Mouse (Mus musculus) forebrain, postnatal 0 days (tissue): ENCODE measurements around the gene Uhrf1. TPM values are rescaled to one million over a fixed set of nuclear protein-coding genes. Genes with fewer than 3 reads are reported as not detected.

ENCODE experiments used
- ATAC-seq: fragments of 200-750 bp; cut with Nextera tagmentation; 2 replicates; pipeline ENCODE4 v1.8.0; 2017; ENCODE audit warnings: mild to moderate bottlenecking, moderate library complexity
- DNase-seq: peaks from one replicate; pipeline ENCODE4 v3.0.0-alpha.2; 2015
- H3K27ac ChIP-seq: fragments of 300-500 bp; sonication (generic); 2 replicates; pipeline ENCODE4 v1.5.1; 2014; ENCODE audit warnings: low read depth, mild to moderate bottlenecking, antibody characterized with exemption, low read length, moderate library complexity, mixed read lengths
- H3K27me3 ChIP-seq: fragments of 300-500 bp; sonication (generic); 2 replicates; pipeline ENCODE4 v1.6.1; 2014; ENCODE audit warnings: mild to moderate bottlenecking, low read length, mixed read lengths; ENCODE audit not compliant: insufficient read depth
- H3K36me3 ChIP-seq: fragments of 300-500 bp; sonication (generic); 2 replicates; pipeline ENCODE4 v1.6.1; 2014; ENCODE audit warnings: mild to moderate bottlenecking, moderate library complexity; ENCODE audit not compliant: insufficient read depth
- H3K4me1 ChIP-seq: fragments of 300-500 bp; sonication (generic); 2 replicates; pipeline ENCODE4 v1.6.1; 2014; ENCODE audit warnings: antibody characterized with exemption; ENCODE audit not compliant: insufficient read depth
- H3K4me2 ChIP-seq: fragments of 300-500 bp; sonication (generic); 2 replicates; pipeline ENCODE4 v1.6.1; 2014; ENCODE audit warnings: low read depth, mild to moderate bottlenecking, moderate library complexity
- H3K4me3 ChIP-seq: fragments of 300-500 bp; sonication (generic); 2 replicates; pipeline ENCODE4 v1.5.1; 2014; ENCODE audit warnings: low read depth, low read length, mixed read lengths
- H3K9ac ChIP-seq: fragments of 300-500 bp; sonication (generic); 2 replicates; pipeline ENCODE4 v1.6.1; 2014; ENCODE audit warnings: mild to moderate bottlenecking
- H3K9me3 ChIP-seq: fragments of 300-500 bp; sonication (generic); 2 replicates; pipeline ENCODE4 v1.6.1; 2016; ENCODE audit warnings: low read length
- CTCF ChIP-seq: sonication (generic); IDR thresholded peaks from 2 replicates; pipeline ENCODE4 v1.5.1; 2016; ENCODE audit warnings: antibody characterized with exemption, control low read depth, low read depth
- WGBS: fragments of 180-500 bp; shearing (Covaris S2); extraction: QIAGEN DNeasy Blood & Tissue Kit; methylation state at CpG from one replicate; pipeline ENCODE4 v1.1.7; 2014; 5-methylcytosine and 5-hydroxymethylcytosine counted together
- polyA plus RNA-seq: library from polyadenylated mRNA; unstranded; fragments of >200 nt; fragmentation: Nextera tagmentation; extraction: Ambion mirVana; gene quantifications from 2 replicates; pipeline ENCODE4 v1.2.1, GENCODE M21; 2015
- total RNA-seq: library from RNA; depleted of rRNA; stranded (reverse); fragments of >200 nt; gene quantifications from 2 replicates; pipeline ENCODE4 v1.2.3, GENCODE M21; 2014

Gene Uhrf1
- total and polyA plus RNA-seq, 2 experiments from 2014 or later, result 9.9 to 11.6 TPM

GRCm38 (mm10) chr17:56285995-56286394, 17.1 kb upstream of the Uhrf1 start:
- WGBS, result 94% methylated on average over 11 of the region's 11 CpGs
- DNase-seq, result no peak
- Histone ChIP-seq H3K4me1 (0 out of 2 replicates have a peak, but pooled peaks cover 5% of the 10 kb centered on the region), H3K9me3 (no peaks in the 10 kb centered on the region), H3K9ac (no peak overlapping the region), H3K4me2 (no peak overlapping the region), H3K36me3 (no peaks in the 10 kb centered on the region), H3K27ac (no peak overlapping the region), H3K4me3 (no peak overlapping the region), H3K27me3 (no peaks in the 10 kb centered on the region)
- no peak for ATAC-seq
- TF ChIP-seq CTCF, result no peak

- no peak for TF ChIP-seq CTCF
- ATAC-seq, result no peak
- no peak for DNase-seq
Measured at GRCm38 (mm10) chr17:56287830-56288229, 15.3 kb upstream of the Uhrf1 start.

GRCm38 (mm10) chr17:56288866-56289265, 14.3 kb upstream of the Uhrf1 start:
- DNase-seq (no peak), ATAC-seq (no peak)
- no peak for TF ChIP-seq CTCF
- Histone ChIP-seq H3K36me3 (no peaks in the 10 kb centered on the region), H3K4me3 (no peak overlapping the region), H3K27ac (0 out of 2 replicates have a peak overlapping the region, but pooled peaks have one; percentile 48), H3K27me3 (no peaks in the 10 kb centered on the region), H3K4me1 (0 out of 2 replicates have a peak, but pooled peaks cover 5% of the 10 kb centered on the region), H3K4me2 (no peak overlapping the region), H3K9me3 (no peaks in the 10 kb centered on the region), H3K9ac (no peak overlapping the region)
- 55% methylated on average over 3 of the region's 3 CpGs for WGBS

More at GRCm38 (mm10) chr17:56287830-56288229, 15.3 kb upstream of the Uhrf1 start:
- Histone ChIP-seq H3K36me3 (no peaks in the 10 kb centered on the region), H3K4me1 (0 out of 2 replicates have a peak, but pooled peaks cover 5% of the 10 kb centered on the region), H3K4me3 (no peak overlapping the region), H3K27me3 (no peaks in the 10 kb centered on the region), H3K9ac (no peak overlapping the region), H3K27ac (no peak overlapping the region), H3K4me2 (no peak overlapping the region), H3K9me3 (no peaks in the 10 kb centered on the region)
- WGBS, result 59% methylated on average over 3 of the region's 3 CpGs

GRCm38 (mm10) chr17:56289371-56290331, 13.5 kb upstream of the Uhrf1 start:
- H3K27me3 ChIP-seq, result no peaks in the 10 kb centered on the region
- no peaks in the 10 kb centered on the region for H3K9me3 ChIP-seq
- TF ChIP-seq CTCF, result no peak
- H3K36me3 ChIP-seq, result no peaks in the 10 kb centered on the region
- peak overlapping the region; percentile 18; the same call in 1 of the 2 replicates for H3K4me3 ChIP-seq
- 0 out of 2 replicates have a peak, but pooled peaks cover 5% of the 10 kb centered on the region for H3K4me1 ChIP-seq
- DNase-seq (no peak), ATAC-seq (no peak)
- H3K27ac ChIP-seq, result peak overlapping the region; percentile 48; the same call in 1 of the 2 replicates
- 8% methylated on average over 23 of the region's 23 CpGs for WGBS
- peak overlapping the region; percentile 46 for H3K4me2 ChIP-seq
- peak overlapping the region; percentile 25; the same call in 1 of the 2 replicates for H3K9ac ChIP-seq

GRCm38 (mm10) chr17:56290388-56291170, 12.5 kb upstream of the Uhrf1 start:
- Histone ChIP-seq H3K4me3 (peak overlapping the region; percentile 18; the same call in 1 of the 2 replicates), H3K4me2 (peak overlapping the region; percentile 46), H3K9me3 (no peaks in the 10 kb centered on the region), H3K36me3 (no peaks in the 10 kb centered on the region), H3K9ac (no peak overlapping the region), H3K27ac (peak overlapping the region; percentile 48), H3K27me3 (no peaks in the 10 kb centered on the region), H3K4me1 (0 out of 2 replicates have a peak, but pooled peaks cover 5% of the 10 kb centered on the region)
- peak; percentile 62 for ATAC-seq
- 6% methylated on average over 17 of the region's 17 CpGs for WGBS
- DNase-seq, result peak; percentile 72
- no peak for TF ChIP-seq CTCF

GRCm38 (mm10) chr17:56291171-56291511, 12.0 kb upstream of the Uhrf1 start:
- peak; percentile 89 for ATAC-seq
- Histone ChIP-seq H3K4me2 (peak overlapping the region; percentile 46), H3K9me3 (no peaks in the 10 kb centered on the region), H3K4me3 (peak overlapping the region; percentile 13), H3K36me3 (no peaks in the 10 kb centered on the region), H3K27ac (peak overlapping the region; percentile 48; the same call in 1 of the 2 replicates), H3K27me3 (no peaks in the 10 kb centered on the region), H3K4me1 (0 out of 2 replicates have a peak, but pooled peaks cover 5% of the 10 kb centered on the region), H3K9ac (peak overlapping the region; percentile 45)
- WGBS, result 2% methylated on average over 15 of the region's 16 CpGs
- peak; percentile 84 for DNase-seq
- peak; percentile 86 for TF ChIP-seq CTCF
